Mouse (Mus musculus) megakaryocyte, embryonic 14.5 days (primary cell): ENCODE results near the gene Sprn.

Experiments used
- FLI1 ChIP-seq: IDR thresholded peaks from 2 replicates; pipeline ENCODE4 v1.6.1; 2012; ENCODE audit warnings: low read length, inconsistent platforms, mixed read lengths
- GATA1 ChIP-seq: IDR thresholded peaks from 3 replicates; pipeline ENCODE4 v1.6.1; 2012; ENCODE audit warnings: mixed read lengths, low read length, inconsistent platforms, borderline replicate concordance

- TF ChIP-seq FLI1 (no peak), GATA1 (no peak)
Measured at GRCm38 (mm10) chr7:140144550-140144949, 10.1 kb downstream of the Sprn start.
